Mouse (Mus musculus) lung, embryonic 15.5 days (tissue): ENCODE data around the gene Dnm3. TPM values are rescaled to one million over a fixed set of nuclear protein-coding genes. Genes with fewer than 3 reads are reported as not detected.

Experiments used
- ATAC-seq: fragments of 200-750 bp; cut with Nextera tagmentation; 2 replicates; pipeline ENCODE4 v1.8.0; 2017; ENCODE audit warnings: moderate number of reproducible peaks, borderline replicate concordance; ENCODE audit not compliant: low FRiP score, low TSS enrichment; ENCODE audit errors: extremely low read depth
- H3K27ac ChIP-seq: fragments of 300-500 bp; sonication (generic); 2 replicates; pipeline ENCODE4 v1.5.1; 2015; ENCODE audit warnings: moderate library complexity, mild to moderate bottlenecking, inconsistent platforms
- H3K27me3 ChIP-seq: fragments of 300-500 bp; sonication (generic); 2 replicates; pipeline ENCODE4 v1.6.1; 2015; ENCODE audit warnings: inconsistent platforms
- H3K36me3 ChIP-seq: fragments of 300-500 bp; sonication (generic); 2 replicates; pipeline ENCODE4 v1.6.1; 2015; ENCODE audit warnings: inconsistent platforms
- H3K4me1 ChIP-seq: fragments of 300-500 bp; sonication (generic); 2 replicates; pipeline ENCODE4 v1.6.1; 2015; ENCODE audit warnings: inconsistent platforms
- H3K4me2 ChIP-seq: fragments of 300-500 bp; sonication (generic); 2 replicates; pipeline ENCODE4 v1.6.1; 2015; ENCODE audit warnings: inconsistent platforms, mild to moderate bottlenecking, moderate library complexity
- H3K4me3 ChIP-seq: fragments of 300-500 bp; sonication (generic); 2 replicates; pipeline ENCODE4 v1.5.1; 2015; ENCODE audit warnings: mild to moderate bottlenecking, inconsistent platforms
- H3K9ac ChIP-seq: fragments of 300-500 bp; sonication (generic); 2 replicates; pipeline ENCODE4 v1.6.1; 2015; ENCODE audit warnings: inconsistent platforms
- H3K9me3 ChIP-seq: fragments of 300-500 bp; sonication (generic); 2 replicates; pipeline ENCODE4 v1.6.1; 2016; ENCODE audit warnings: inconsistent platforms
- WGBS: fragments of 180-500 bp; shearing (Covaris S2); methylation state at CpG from one replicate; pipeline ENCODE4 v1.1.7; 2015; 5-methylcytosine and 5-hydroxymethylcytosine counted together
- polyA plus RNA-seq: library from polyadenylated mRNA; unstranded; fragments of >200 nt; fragmentation: Nextera tagmentation; extraction: Ambion mirVana; gene quantifications from 2 replicates; pipeline ENCODE4 v1.2.1, GENCODE M21; 2015

Gene Dnm3
- polyA plus RNA-seq, 1 experiment from 2014 or later: 2.7 TPM

GRCm38 (mm10) chr1:162163687-162164484, 313.9 kb downstream of the Dnm3 start:
- no peaks in the 10 kb centered on the region for H3K36me3 ChIP-seq
- no peak overlapping the region for H3K4me2 ChIP-seq
- WGBS: 65% methylated on average over 7 of the region's 7 CpGs
- no peak overlapping the region for H3K4me3 ChIP-seq
- H3K27ac ChIP-seq: no peak overlapping the region
- no peaks in the 10 kb centered on the region for H3K9me3 ChIP-seq
- H3K9ac ChIP-seq: no peak overlapping the region
- no peak for ATAC-seq
- H3K4me1 ChIP-seq: 0 out of 2 replicates have a peak, but pooled peaks cover 12% of the 10 kb centered on the region
- no peaks in the 10 kb centered on the region for H3K27me3 ChIP-seq

GRCm38 (mm10) chr1:162162677-162163076, 315.2 kb downstream of the Dnm3 start:
- no peak overlapping the region for H3K27ac ChIP-seq

GRCm38 (mm10) chr1:162162249-162162648, 315.6 kb downstream of the Dnm3 start:
- Histone ChIP-seq H3K27me3 (no peaks in the 10 kb centered on the region), H3K36me3 (no peaks in the 10 kb centered on the region), H3K4me3 (no peak overlapping the region), H3K4me2 (no peak overlapping the region), H3K4me1 (0 out of 2 replicates have a peak, but pooled peaks cover 14% of the 10 kb centered on the region), H3K9me3 (no peaks in the 10 kb centered on the region), H3K9ac (no peak overlapping the region), H3K27ac (no peak overlapping the region)
- 55% methylated on average over 5 of the region's 5 CpGs for WGBS
- 0 out of 2 replicates have a peak, but pooled peaks have one; percentile 27 for ATAC-seq

More at GRCm38 (mm10) chr1:162162677-162163076, 315.2 kb downstream of the Dnm3 start:
- H3K4me1 ChIP-seq: 0 out of 2 replicates have a peak, but pooled peaks cover 12% of the 10 kb centered on the region
- H3K27me3 ChIP-seq: no peaks in the 10 kb centered on the region
- H3K9ac ChIP-seq: no peak overlapping the region
- H3K4me2 ChIP-seq: no peak overlapping the region
- WGBS: 68% methylated on average over 7 of the region's 7 CpGs
- H3K9me3 ChIP-seq: no peaks in the 10 kb centered on the region
- no peak for ATAC-seq
- no peaks in the 10 kb centered on the region for H3K36me3 ChIP-seq
- no peak overlapping the region for H3K4me3 ChIP-seq

GRCm38 (mm10) chr1:162160718-162161117, 317.1 kb downstream of the Dnm3 start:
- no peaks in the 10 kb centered on the region for H3K36me3 ChIP-seq
- 24% methylated on average over 1 of the region's 1 CpGs for WGBS
- no peak overlapping the region for H3K27ac ChIP-seq
- H3K4me2 ChIP-seq: no peak overlapping the region
- no peaks in the 10 kb centered on the region for H3K9me3 ChIP-seq
- H3K4me1 ChIP-seq: 0 out of 2 replicates have a peak, but pooled peaks cover 18% of the 10 kb centered on the region
- peak; percentile 75 for ATAC-seq
- no peak overlapping the region for H3K4me3 ChIP-seq
- H3K27me3 ChIP-seq: no peaks in the 10 kb centered on the region
- H3K9ac ChIP-seq: no peak overlapping the region

- Histone ChIP-seq H3K4me1 (0 out of 2 replicates have a peak, but pooled peaks cover 18% of the 10 kb centered on the region), H3K27ac (no peak overlapping the region), H3K27me3 (no peaks in the 10 kb centered on the region), H3K9ac (no peak overlapping the region), H3K36me3 (no peaks in the 10 kb centered on the region), H3K9me3 (no peaks in the 10 kb centered on the region), H3K4me2 (no peak overlapping the region), H3K4me3 (no peak overlapping the region)
- no peak for ATAC-seq
- WGBS: 79% methylated on average over 2 of the region's 2 CpGs
Observed at GRCm38 (mm10) chr1:162158486-162158885, 319.3 kb downstream of the Dnm3 start.

- Histone ChIP-seq H3K4me2 (no peak overlapping the region), H3K27ac (no peak overlapping the region), H3K4me1 (0 out of 2 replicates have a peak, but pooled peaks cover 18% of the 10 kb centered on the region), H3K27me3 (no peaks in the 10 kb centered on the region), H3K4me3 (no peak overlapping the region), H3K36me3 (no peaks in the 10 kb centered on the region), H3K9ac (no peak overlapping the region), H3K9me3 (no peaks in the 10 kb centered on the region)
- no peak for ATAC-seq
- WGBS: 73% methylated on average over 5 of the region's 5 CpGs
Observed at GRCm38 (mm10) chr1:162157659-162158058, 320.2 kb downstream of the Dnm3 start.

GRCm38 (mm10) chr1:162156873-162157272, 321.0 kb downstream of the Dnm3 start:
- Histone ChIP-seq H3K4me3 (no peak overlapping the region), H3K36me3 (no peaks in the 10 kb centered on the region), H3K4me1 (0 out of 2 replicates have a peak, but pooled peaks cover 11% of the 10 kb centered on the region), H3K27ac (no peak overlapping the region), H3K9ac (no peak overlapping the region), H3K9me3 (no peaks in the 10 kb centered on the region), H3K4me2 (no peak overlapping the region), H3K27me3 (no peaks in the 10 kb centered on the region)
- ATAC-seq: no peak
- 31% methylated on average over 5 of the region's 5 CpGs for WGBS

- no peak for ATAC-seq
- no peak overlapping the region for H3K27ac ChIP-seq
- no peaks in the 10 kb centered on the region for H3K36me3 ChIP-seq
- WGBS: 76% methylated on average over 3 of the region's 3 CpGs
- no peaks in the 10 kb centered on the region for H3K27me3 ChIP-seq
- 0 out of 2 replicates have a peak, but pooled peaks cover 9% of the 10 kb centered on the region for H3K4me1 ChIP-seq
- no peak overlapping the region for H3K4me2 ChIP-seq
- H3K4me3 ChIP-seq: no peak overlapping the region
- no peak overlapping the region for H3K9ac ChIP-seq
- no peaks in the 10 kb centered on the region for H3K9me3 ChIP-seq
Observed at GRCm38 (mm10) chr1:162155546-162155945, 322.3 kb downstream of the Dnm3 start.

GRCm38 (mm10) chr1:162153118-162153517, 324.7 kb downstream of the Dnm3 start:
- WGBS: 79% methylated on average over 5 of the region's 5 CpGs
- Histone ChIP-seq H3K4me3 (no peak overlapping the region), H3K4me1 (0 out of 2 replicates have a peak, but pooled peaks cover 5% of the 10 kb centered on the region), H3K4me2 (no peak overlapping the region), H3K36me3 (no peaks in the 10 kb centered on the region), H3K27ac (no peak overlapping the region), H3K27me3 (no peaks in the 10 kb centered on the region), H3K9me3 (no peaks in the 10 kb centered on the region), H3K9ac (no peak overlapping the region)
- ATAC-seq: no peak

GRCm38 (mm10) chr1:162149730-162150129, 328.1 kb downstream of the Dnm3 start:
- H3K36me3 ChIP-seq: no peaks in the 10 kb centered on the region
- H3K4me3 ChIP-seq: no peak overlapping the region
- WGBS: 65% methylated on average over 3 of the region's 3 CpGs
- H3K27ac ChIP-seq: no peak overlapping the region
- no peak for ATAC-seq
- H3K9ac ChIP-seq: no peak overlapping the region
- no peak overlapping the region for H3K4me2 ChIP-seq
- peaks cover under 1% of the 10 kb centered on the region; the same call in 1 of the 2 replicates for H3K4me1 ChIP-seq
- H3K27me3 ChIP-seq: no peaks in the 10 kb centered on the region
- no peaks in the 10 kb centered on the region for H3K9me3 ChIP-seq

- Histone ChIP-seq H3K9me3 (no peaks in the 10 kb centered on the region), H3K27ac (no peak overlapping the region), H3K4me1 (peaks cover 9% of the 10 kb centered on the region), H3K4me2 (no peak overlapping the region), H3K36me3 (no peaks in the 10 kb centered on the region), H3K4me3 (no peak overlapping the region), H3K9ac (no peak overlapping the region), H3K27me3 (no peaks in the 10 kb centered on the region)
- no peak for ATAC-seq
- 76% methylated on average over 3 of the region's 3 CpGs for WGBS
Observed at GRCm38 (mm10) chr1:162147554-162147953, 330.3 kb downstream of the Dnm3 start.

- H3K9ac ChIP-seq: no peak overlapping the region
- H3K4me1 ChIP-seq: peaks cover 9% of the 10 kb centered on the region
- no peaks in the 10 kb centered on the region for H3K36me3 ChIP-seq
- WGBS: 66% methylated on average over 5 of the region's 6 CpGs
- H3K27me3 ChIP-seq: no peaks in the 10 kb centered on the region
- no peak overlapping the region for H3K4me3 ChIP-seq
- no peak overlapping the region for H3K27ac ChIP-seq
- ATAC-seq: no peak
- no peaks in the 10 kb centered on the region for H3K9me3 ChIP-seq
- no peak overlapping the region for H3K4me2 ChIP-seq
Observed at GRCm38 (mm10) chr1:162145748-162146147, 332.1 kb downstream of the Dnm3 start.
